Mouse (Mus musculus): ENCODE data around the gene Fbxl13.
"Not testable (repeated sequence)": the region's sequence is repeated elsewhere in the genome, so short reads cannot be mapped to it uniquely, and the experiment has no call there.

The Fbxl13 gene

DNA sequence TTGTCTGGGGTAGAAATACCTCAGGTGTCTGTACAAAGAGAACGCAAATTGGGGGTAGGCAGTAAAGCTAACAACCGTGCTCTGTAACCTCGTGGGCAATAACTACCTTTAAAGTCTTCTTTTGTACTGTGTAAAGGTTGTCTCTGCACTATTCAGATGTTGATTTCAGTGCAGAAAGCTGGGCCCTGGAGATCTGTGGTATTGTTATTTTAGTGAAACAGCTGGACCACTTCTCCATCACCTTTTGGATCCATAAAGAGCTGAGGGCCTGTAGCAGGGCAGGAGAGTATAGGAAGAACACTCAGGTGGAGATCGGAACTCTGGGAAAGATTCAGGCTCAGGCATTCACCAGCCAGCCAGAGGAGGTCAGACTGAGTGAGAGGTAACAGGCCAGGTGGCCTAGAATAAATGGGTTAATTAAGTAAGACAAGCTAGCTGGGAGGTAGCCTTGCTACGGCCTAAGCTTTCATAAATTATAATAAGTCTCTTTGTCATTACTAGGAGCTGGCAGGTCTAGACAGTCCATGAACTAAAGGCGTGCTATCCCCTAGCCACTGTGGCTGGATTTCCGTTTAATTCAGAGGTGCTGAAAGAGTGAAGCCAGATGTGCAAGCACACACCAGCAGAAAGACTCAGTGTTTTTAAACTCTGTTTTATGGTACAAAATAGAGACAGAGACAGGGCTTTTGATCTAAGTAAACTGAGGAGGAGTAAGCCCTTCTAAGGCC lies 6.6 kb upstream of the Fbxl13 start:
- DNase-seq = no peak

DNA sequence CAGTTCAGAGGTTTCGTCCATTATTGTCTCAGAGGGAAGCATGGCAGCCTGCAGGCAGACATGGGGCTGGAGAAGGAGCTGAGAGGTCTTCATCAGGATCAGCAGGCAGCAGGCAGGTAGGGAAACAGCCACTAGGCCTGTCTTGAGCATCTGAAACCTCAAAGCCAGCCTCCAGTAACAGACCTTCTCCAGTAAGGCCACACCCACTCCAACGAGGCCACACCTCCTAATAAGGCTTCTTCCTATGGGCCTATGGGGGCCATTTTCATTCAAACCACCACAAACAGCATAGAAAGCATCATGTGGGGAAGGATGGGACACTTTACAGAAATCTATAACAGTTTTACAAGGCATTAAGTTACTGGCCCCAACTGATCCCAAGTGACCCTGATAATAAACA lies 5.3 kb upstream of the Fbxl13 start:
- no peak for DNase-seq

DNA sequence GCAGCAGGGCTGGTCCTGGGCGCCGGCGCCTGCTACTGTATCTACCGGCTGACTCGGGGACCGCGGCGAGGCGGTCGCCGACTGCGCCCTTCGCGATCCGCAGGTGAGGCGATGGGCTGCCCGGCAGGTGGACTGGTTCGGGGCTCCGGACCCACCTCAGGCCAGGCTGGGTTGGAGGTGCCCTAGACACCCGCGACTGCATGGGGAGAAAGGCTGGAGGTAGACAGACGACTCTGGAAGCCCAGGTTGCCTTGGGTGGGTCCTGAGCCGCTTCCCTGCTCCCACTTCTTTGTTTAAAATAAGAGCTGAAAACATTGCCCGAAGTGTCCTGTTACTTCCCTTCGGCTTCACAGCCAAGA lies 678 bp upstream of the Fbxl13 start:
- no peak for DNase-seq

DNA sequence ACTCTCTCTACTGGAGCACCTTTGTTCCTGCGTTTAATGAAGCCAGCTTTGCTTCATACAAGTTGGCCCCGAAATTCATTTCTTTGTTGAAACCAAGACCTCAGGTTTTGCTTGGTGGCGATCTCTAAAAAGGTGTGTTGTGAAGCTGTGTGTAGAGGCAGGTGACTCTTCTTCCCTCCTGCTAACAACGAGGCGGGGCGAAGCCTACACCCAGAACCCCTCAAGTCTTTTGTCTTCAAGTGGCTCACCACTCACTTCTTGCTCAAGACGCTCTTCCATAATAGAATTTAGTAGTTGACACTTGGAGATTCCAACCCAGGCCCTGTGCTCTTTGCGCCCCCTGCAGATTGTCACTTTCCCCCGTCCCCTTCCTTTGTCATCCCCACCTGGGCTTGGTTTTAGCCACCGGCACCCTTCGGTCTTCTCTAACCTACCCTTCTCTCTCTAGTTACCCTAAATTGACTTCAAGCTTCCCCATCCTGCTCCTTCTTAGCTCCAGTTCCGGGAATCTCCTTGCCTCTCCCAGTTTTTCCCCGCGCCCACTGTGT lies 469 bp downstream of the Fbxl13 start:
- DNase-seq = no peak

DNA sequence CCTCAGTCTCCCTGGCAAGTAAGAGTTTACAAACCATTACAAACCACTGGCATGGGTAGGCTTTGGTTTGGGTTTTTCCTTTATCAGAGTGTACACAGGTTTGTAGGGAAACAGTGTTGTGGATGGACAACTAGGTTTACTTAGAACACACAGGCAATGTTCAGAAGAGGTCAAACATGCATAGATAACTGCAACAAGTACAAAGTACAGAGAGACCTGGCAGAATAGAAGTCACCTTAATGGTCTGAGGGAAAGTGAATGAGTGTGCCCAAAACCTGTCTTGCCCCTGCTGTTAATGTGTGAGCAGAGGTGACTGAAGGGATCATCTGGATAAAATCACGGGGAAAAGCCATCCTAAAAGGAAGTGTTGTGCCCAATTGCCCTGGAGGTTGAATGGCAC lies 1.8 kb downstream of the Fbxl13 start:
- DNase-seq = no peak

DNA sequence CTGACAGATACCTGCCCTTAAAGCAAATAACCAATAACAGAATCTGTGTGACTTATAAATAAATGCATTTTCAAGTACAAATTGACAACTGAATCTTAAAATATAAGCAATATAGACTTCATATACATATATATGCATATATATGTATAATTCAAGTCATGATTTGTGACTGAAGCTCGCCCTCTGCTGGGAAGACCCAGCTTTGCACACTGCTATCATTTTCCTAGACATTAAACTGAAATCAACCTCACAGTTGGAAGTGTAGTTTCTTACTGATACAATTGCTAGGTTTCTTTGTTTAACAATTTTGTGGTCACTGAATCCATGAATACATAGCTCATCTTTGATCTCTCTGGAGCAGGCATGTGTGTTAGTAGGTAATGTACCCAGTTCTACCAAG lies 4.5 kb downstream of the Fbxl13 start:
- peak; percentile 41 for DNase-seq

DNA sequence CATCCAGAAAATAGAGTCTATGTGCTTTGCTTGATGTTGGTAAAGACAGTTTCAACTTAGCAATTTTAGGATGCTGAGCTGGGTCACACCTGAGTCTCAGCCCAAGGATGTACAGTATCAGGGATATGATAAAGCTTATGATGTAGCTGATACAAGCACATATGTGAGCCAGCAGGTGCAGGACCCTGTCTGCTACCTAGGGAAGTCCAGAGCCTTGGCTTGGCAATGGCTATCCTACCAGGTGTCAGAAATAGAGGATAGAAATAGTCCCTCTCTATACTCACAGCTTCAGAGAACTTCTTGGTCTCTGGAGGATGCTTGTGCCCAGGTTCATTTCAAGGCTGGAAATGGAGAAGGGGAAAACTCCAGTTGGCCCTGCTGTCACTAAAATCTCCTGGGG lies 19.5 kb downstream of the Fbxl13 start:
- DNase-seq = no peak

DNA sequence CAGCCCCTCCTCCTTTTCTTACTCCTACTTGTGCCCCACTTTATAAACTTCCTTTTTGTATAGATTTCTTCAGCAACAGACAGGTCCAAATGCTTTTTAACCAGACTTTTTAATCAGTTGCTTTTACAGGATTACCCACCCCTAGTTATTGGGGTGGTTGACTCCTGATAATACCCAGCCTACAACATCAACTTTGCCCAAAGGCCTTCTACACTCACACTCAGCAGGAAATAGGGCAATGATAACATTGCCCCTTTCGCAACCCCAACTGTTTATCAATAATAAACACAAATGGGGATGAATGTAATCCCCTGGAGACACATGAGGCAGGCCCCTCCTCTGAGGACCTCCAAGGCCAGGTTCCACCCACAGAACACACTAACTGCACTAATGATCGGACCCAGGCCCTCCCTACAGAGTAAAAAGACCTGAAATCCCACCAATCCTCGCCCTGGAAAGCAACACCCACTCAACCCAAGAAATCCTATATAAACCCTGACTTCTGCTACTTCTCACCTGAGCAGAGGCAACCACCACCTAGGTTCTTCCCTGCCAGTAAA lies 28.9 kb downstream of the Fbxl13 start:
- no peak for DNase-seq

DNA sequence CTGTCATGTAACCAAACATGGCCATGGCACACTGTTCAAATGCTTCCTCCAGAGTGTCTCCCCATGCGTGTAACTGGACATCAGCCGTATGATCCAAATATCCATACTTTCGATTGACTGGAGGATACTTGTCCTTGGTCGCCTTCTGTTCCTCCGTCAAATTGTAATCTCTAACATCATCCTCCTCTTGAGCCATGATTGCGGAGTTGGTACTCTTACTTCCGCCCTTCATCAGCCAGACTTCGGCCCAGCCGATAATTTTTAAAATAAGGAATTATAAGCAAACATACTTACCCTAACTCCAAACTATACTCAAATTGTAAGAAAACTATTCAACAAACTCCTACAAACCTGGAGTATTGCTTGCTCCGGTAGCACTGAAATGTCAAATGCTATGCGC lies 31.1 kb downstream of the Fbxl13 start:
- DNase-seq = not testable (repeated sequence)

DNA sequence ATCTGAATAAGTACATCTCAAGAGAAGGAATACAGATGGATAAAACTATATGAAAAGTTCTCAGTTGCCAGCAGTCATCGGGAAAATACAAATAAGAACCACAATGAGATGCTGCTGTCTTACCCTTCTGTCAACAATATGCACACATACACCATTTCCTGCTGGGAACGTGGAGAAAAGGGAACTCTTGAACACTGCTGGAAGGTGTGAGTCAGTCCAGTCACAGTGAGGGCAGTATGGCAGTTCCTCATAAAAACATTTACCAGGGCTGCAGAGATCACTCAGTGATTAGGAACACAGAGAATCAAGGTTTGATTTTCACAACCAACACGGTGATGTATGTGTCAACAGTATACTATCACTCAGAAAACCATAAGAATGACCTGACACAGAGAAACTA lies 34.4 kb downstream of the Fbxl13 start:
- no peak for DNase-seq

DNA sequence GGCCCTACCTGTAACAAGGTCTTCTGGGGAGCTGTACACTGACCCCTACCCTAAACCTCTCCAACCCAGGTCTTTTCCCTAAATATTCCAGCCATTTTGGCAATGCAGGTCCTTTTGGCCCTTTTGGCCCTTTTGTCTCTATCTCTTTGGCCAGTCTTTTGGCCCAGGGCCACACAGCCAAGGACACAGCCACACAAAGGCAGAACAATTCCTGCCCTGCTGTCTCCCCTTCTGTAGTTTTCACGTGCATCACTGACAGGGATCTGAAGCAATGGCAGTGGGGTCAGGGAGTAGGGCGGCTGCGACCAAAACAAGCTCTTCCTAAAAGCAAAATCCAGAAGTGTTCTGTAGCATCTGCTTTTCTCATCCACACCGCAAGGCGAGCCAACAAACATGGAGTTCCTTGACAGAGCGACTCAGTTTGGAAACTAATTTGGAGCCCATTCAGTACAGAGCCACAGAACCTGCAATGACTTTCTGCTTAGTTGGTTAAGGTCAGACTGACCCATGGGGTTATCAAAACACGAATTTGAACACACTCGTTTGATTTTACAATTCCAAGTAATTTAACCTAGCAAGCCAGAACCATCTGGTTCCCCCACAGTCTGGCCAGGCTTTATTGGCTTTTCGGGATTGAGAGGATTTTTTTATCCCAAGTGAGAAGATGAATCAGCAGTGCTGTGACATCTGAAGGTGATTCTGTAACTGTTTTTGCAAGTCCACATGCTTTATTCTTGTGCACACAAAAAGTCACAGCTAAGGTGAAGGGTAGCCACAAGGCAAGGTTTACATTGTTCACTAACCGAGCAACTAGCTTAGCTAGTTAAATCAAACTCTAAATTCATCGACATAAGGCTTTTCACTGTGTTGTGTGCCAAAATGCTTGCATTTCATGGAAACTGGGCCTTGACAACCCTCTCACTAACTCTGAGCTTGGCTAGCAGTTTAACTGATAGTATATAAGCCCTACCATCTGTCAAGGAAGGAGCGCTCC lies 36.8 kb downstream of the Fbxl13 start:
- peak; percentile 19 for DNase-seq

DNA sequence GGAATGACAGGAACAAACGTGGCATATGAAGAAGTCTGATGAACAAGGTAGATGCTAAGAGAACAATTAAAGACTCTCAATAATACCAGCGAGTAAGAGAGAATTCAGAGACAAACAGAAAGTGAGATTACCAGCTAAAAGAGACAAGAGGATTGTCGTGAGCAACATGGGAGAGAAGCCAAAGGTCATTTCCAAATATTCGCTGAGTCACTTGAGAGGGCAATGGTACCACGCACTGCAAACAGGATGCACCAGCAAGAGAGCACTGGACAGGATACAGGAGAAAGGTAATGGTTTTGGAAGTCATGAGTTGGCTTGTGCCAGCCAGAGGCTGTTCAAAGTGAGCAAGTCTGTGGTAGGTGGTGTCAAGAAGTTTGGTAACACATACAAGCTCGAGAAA lies 39.5 kb downstream of the Fbxl13 start:
- DNase-seq = no peak

DNA sequence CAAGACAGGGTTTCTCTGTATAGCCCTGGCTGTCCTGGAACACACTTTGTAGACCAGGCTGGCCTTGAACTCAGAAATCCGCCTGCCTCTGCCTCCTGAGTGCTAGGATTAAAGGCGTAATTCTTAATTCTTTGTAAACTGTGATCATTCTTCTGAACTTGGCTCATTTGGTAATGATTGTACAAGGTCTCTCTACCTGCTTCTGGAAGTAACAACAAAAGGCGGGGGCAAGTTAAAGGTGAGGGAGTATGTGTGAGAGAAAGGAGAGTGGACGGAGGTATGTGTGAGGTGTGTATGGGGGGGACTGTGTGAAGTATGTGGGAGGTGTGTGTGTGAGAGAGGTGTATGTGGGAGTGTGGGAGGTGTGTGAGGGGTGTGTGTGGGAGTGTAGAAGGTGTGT lies 45.5 kb downstream of the Fbxl13 start:
- DNase-seq = no peak

DNA sequence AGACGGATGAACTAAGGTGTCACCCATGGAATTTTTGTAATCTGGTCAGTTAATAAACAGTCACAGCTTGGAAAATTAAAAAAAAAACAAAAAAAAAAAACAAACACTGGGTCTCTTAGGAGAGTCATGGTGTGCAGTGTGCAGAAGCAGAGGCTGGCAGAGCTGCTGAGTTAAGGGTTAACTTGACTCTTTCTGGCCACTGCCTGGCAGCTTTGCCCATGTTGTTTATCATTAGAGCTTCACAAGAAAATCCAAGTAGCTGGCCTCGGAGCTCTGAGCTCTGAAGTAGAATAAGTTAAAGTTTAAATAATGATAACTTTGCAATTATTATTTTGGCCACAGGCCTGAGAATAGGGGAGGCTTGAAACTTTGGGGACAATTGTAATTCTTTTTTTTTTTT lies 45.9 kb downstream of the Fbxl13 start:
- not testable (repeated sequence) for DNase-seq

DNA sequence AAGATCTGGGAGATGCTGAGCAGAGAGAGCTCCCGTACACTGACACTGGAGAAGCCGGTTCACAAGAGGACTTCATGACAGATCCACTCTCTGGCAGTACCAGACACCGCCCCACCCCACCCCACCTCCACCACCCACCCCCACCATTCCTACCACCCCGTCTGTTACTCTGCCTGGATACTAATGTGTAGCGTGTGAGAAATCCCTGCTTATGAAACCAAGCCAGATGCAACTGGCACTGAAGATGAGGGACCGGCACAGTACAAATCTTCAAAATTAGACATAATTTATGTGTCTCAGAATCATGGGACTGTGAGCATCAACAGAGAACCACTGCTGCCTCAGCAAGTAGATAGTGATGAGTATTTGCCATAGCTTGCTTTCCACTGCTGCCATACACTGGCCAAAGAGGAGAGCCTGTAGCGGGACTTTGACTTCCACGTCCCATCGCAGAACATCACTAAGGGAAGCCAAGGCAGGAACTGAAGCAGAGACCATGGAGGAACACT lies 52.2 kb downstream of the Fbxl13 start:
- no peak for DNase-seq

DNA sequence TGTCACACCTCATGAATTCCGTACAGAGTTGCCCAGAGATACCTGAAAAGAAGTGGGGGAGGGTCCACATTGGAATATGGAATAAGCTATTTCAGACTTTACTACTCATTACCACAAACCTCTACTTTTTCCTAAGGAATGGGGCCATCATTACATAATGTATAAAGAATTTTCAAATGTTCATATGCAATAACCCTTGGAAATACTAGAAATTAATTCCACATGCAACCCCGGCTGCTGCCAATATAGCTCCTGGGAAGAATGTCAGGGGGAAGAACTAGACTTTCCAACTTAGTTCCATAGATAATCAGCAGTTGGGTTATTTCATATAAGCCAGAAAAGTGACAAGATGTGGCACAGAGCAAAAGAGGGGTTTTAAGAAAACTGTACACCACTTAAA lies 53.3 kb downstream of the Fbxl13 start:
- no peak for DNase-seq

DNA sequence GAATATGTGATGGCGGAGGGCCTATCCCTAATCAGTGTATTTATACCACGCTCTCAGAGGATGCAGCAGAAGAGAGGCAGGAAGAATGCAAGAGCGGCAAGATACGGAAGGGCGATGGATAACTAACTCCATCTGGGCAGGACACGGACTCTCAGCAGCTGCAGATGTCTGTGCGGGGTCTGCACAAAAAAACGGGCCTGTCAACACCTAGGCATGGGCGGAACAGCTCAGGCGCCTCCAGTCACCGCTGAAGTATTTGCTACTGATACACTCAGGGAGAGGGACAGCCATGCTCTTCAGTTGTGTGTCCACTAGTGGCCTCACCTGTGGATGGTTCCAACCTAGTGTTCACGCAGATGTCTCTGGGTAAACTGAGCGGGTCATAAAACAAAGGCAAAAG lies 57.2 kb downstream of the Fbxl13 start:
- DNase-seq = no peak

DNA sequence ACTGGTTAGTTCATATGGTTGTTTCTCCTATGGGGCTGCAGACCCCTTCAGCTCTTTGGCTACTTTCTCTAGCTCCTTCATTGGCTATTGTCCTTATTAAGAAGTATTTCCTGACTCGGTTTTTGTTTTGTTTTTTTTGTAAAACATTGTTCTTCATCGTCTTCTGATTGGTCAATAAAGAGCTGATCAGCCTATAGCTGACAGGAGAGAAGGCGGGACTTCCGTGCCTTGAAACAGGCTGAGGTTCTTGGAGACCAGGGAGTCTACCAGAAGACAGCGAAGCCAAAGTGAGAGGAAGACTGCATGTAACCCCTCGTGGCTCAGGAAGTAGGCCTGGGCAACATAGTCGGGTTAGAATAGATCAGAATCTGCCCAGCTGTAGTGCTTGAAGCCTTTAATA lies 57.8 kb downstream of the Fbxl13 start:
- DNase-seq = no peak

DNA sequence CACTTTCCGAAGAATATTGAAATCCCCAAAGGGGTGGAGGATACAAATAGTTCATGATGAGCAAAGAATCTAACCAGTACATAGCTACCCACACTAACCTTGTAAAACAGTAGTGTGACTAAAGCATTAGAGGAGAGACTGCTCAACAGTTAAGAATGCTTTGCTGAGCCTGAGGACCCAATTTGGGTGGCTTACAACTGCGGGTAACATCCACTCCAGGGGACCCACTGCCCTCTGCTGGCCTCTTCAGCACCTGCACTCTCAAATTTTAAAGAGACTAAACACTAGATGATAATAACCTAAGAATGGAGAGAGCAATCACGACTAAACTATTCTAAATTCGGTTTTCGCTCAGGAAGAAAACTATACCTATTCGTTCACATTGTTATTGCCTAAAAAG lies 58.7 kb downstream of the Fbxl13 start:
- peak; percentile 11 for DNase-seq

DNA sequence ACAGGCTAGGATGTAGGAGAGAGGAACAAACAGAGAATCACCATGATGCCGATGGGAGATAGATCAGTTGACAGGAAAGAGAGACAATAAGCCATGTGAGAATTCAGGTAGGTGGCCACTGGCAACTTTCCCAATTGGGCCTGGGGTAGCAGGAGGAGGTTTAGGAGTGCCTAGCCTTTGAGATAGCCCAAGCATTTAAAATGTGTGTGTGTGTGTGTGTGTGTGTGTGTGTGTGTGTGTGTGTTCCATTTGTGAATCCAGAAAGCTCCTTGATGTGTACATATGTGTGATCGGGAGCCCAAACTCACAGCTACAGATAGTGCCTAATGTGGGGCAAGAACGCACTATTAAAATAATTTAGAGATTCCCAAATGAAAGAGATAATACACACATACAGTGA lies 67.3 kb downstream of the Fbxl13 start:
- DNase-seq = no peak

DNA sequence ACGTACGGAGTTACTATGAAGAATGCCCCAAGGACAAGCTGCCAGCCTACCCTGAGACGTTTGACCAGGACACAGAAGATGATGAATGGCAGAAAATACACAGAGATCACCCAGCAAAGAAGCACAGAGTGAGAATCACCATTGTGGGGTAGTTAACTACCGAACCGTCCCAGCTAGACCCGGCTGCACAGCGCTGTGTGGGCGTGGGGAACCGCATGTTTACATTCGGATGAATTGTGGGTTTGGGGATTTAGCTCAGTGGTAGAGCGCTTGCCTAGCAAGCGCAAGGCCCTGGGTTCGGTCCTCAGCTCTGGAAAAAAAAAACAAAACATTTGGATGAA lies 70.3 kb downstream of the Fbxl13 start:
- DNase-seq = no peak

DNA sequence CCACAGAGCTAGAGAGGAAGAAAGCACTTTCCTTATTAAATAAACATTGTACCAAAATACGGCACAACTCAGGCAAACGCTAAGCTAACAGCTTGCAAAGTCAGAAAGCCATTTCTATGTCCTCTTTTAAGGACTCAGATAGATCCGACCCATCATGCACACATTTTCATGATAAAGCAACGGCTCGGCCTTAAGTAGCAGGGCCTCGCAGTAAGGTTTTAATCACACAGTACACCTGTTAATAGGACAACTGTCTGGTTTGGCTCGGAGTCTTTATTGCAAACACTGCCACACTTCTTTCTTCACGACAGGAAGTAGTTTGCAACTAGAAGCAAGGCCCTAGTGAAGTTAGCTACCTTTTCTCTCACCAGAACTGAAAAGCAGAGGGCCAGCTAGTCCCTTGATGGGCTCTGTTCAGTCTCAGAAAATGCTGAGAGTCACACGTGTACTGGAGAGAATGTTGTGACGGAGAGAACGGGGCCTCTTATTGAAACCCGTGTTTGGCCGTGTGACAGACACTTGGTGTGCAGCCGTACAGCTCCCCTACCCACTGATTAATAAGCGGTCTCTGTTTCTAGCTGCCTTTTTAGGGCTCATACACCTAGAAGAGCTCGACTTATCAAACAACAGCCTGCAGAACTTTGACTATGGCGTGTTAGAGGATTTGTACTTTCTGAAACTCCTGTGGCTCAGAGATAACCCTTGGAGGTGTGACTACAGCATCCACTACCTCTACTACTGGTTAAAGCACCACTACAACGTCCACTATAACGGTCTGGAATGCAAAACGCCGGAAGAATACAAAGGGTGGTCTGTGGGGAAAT lies 70.8 kb downstream of the Fbxl13 start:
- DNase-seq = no peak
